Mouse (Mus musculus) small intestine, adult 2 months (tissue): ENCODE measurements around the gene H60b.
"Not testable (repeated sequence)": the region's sequence is repeated elsewhere in the genome, so short reads cannot be mapped to it uniquely, and the experiment has no call there.

Experiments used
- CTCF ChIP-seq: fragments of 200-500 bp; IDR thresholded peaks from 2 replicates; pipeline ENCODE4 v1.5.1; 2012; ENCODE audit warnings: low read depth, mild to moderate bottlenecking, control low read depth, inconsistent platforms, low read length, moderate library complexity, mixed read lengths; ENCODE audit not compliant: insufficient replicate concordance, insufficient read length; ENCODE audit errors: extremely low read depth
- POLR2A ChIP-seq: fragments of 200-500 bp; IDR thresholded peaks from 2 replicates; pipeline ENCODE4 v1.6.1; 2012; ENCODE audit warnings: low read depth, mild to moderate bottlenecking, control low read depth, inconsistent platforms, low read length, moderate library complexity

- TF ChIP-seq CTCF, POLR2A: not testable (repeated sequence)
These were observed 7.1 kb upstream of the H60b start for GRCm38 (mm10) chr10:22151056-22151862.
